Mouse (Mus musculus) cerebellum, adult (tissue): ENCODE results near the gene Ttyh2.

ENCODE experiments used
- ATAC-seq: cut with Nextera tagmentation; 2 replicates; pipeline ENCODE4 v1.9.2; 2017; ENCODE audit warnings: mild to moderate bottlenecking, moderate library complexity, mixed read lengths; ENCODE audit not compliant: insufficient number of reproducible peaks, low FRiP score, low TSS enrichment

Gene Ttyh2

GRCm38 (mm10) chr11:114675341-114675825 lies at the start of gene Ttyh2:
TSS of gene Ttyh2 (plus strand) at chr11:114675431.
- peak; percentile 60 for ATAC-seq

- no peak for ATAC-seq
These were observed 49.0 kb upstream of the Ttyh2 start for GRCm38 (mm10) chr11:114626071-114626690.

DNA sequence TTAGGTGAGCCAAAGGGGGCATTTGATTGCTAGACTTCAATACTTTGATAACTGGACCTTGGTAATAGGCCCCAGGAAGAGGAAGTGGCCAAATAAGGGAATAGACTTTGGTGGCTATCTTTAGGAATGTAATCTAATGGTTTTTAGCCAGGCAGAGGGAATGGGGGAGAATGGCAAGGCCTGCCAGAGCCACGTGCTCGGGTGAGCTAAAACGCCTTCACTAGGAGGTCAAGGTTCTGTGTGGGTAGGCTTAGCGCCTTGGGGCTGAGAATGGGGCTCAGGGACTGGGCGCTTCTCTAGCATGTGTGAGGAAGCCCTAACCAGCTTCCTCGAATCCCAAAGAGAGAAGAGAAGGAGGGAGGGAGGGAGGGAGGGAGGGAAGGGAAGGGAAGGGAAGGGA lies 48.2 kb upstream of the Ttyh2 start:
- no peak for ATAC-seq

DNA sequence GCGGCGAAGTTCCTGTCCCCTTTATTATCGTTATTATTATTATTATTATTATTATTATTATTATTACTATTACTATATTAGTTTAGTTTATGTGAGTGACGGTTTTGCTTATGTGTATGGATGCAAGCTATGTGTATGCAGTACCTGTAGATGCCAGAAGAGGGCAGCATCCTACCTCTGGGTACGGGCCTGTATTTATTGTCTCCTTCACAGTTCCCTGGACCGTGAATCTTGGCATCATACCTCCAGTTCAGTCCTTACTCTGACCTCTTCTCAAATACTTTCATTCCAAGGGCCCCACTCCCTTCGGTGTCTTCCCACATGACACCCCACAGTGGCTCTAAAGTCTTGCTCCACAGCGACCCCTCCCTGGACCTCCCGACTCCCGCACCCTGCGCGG lies 47.2 kb upstream of the Ttyh2 start:
- no peak for ATAC-seq

GRCm38 (mm10) chr11:114630044-114630443 lies 45.2 kb upstream of the Ttyh2 start:
- ATAC-seq = no peak

GRCm38 (mm10) chr11:114632266-114632665 lies 43.0 kb upstream of the Ttyh2 start:
- ATAC-seq = no peak

GRCm38 (mm10) chr11:114636292-114636691 lies 38.9 kb upstream of the Ttyh2 start:
- peak; percentile 73; the same call in 1 of the 2 replicates for ATAC-seq

DNA sequence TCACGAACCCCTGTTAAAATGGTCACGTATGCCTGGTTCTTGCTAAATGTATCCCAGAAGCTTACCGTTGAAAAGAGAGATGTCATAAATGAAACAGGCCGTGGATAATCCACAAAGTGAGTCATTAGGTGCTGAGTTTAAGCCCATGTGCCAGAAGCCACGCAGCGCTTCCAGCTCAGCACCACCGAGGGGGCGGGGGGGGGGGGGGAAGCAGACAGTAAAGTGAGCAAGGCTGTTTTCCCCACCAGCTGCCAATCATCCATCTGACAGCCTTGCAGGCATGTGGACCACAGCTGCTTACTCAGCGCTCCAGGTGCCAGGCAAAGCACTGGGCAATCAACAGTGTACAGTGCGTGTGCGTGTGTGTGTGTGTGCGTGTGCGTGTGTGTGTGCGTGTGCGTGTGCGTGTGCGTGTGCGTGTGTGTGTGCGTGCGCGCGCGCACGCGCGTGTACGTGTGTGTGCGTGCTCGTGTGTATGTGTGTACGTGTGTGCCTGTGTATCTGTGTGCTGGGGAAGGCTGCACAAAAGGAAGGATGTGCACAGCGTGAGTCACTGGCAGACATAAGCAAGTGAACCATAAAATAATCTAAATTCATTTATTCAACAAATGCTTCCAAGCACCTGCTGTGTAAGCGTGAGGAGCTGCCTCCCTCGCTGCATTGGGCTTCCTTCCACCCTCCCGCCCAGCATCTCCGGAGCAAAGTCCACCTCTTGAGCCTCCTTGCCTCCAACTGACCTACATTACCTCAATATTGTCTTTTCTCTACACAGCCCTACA lies 38.3 kb upstream of the Ttyh2 start:
- ATAC-seq = no peak

GRCm38 (mm10) chr11:114638647-114639290 lies 36.5 kb upstream of the Ttyh2 start:
- ATAC-seq = no peak

- ATAC-seq = no peak
These were observed 35.5 kb upstream of the Ttyh2 start for GRCm38 (mm10) chr11:114639681-114640103.

- ATAC-seq = no peak
These were observed 34.6 kb upstream of the Ttyh2 start for GRCm38 (mm10) chr11:114640658-114641057.

GRCm38 (mm10) chr11:114641136-114641535 lies 34.1 kb upstream of the Ttyh2 start:
- no peak for ATAC-seq

DNA sequence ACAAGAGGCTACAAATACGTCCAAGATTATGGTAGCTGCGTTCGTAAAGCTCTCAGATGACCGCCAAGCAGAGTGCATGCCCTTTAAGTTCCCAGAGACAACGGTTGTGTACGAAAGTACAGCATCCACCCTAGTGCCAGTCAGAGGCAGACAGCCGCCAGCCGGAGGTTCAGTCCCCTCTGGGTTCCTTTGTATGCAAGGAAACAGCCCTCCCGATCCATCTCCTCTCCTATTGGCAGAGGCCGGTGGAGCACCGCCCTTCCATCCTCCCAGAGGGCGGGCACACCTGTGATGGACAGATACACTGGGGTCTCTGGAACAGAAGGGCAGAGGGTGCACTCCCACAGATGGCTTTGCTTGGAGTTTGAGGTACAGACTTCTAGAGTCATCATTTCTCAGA lies 33.0 kb upstream of the Ttyh2 start:
- ATAC-seq = no peak

GRCm38 (mm10) chr11:114642926-114643325 lies 32.3 kb upstream of the Ttyh2 start:
- ATAC-seq = no peak

DNA sequence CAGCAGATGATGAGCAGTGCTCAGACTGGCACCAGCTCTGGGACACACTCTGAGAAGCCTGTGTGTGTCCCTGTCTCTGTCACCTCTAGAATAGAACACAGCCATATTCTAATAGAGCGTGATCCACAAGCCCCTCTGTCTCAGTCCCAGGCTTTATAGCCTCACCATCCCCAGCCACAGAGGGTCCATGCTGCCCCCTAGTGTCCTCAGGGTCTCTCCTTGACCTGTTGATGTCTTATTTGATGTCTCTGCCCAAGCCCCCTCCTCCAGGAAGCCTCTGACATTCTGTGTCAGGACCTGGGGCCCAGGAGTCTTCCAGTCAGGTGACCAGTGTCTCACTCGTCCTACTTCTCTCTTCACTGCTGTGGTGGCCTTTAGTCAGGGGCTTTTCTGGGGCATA lies 31.1 kb upstream of the Ttyh2 start:
- no peak for ATAC-seq

- ATAC-seq = no peak
These were observed 25.7 kb upstream of the Ttyh2 start for GRCm38 (mm10) chr11:114649510-114649909.

DNA sequence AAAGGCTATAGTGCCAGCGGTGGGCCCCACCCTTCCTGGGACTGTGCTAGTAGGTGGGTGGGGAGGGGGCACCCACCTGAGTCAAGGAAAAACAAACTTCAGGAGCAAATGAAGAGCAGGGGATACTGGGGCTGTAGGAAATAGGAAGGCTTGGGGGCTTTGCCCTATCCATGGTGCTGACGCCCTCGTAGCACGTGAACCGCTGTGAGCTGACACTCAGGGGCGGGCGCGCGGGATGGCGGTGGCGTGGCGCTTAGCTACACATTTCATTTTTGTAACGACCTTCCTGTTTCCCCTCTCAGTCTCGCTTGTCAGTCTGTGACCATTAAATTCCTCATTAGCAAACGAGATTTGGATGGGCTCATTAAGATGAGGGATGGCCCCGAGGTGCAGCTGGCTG lies 22.7 kb upstream of the Ttyh2 start:
- ATAC-seq = no peak

DNA sequence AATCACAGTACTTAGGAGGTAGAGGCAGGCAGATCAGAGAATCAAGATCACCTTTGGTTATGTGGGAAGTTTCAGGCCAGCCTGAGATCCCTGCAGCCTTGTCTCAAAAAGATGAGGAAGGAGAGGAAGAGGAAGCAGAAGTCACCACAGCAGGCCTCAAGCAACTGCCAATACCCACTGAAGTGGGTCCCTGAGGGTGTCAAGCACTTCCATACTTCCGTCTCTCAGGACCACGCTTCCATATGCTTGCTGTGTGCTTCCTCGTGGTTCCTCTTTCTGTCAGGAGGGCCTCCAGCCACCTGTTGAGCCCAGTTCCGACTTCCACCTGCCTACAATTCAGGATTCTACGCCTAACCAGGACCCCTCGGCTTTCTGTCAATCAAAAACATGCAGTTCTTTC lies 21.6 kb upstream of the Ttyh2 start:
- no peak for ATAC-seq

GRCm38 (mm10) chr11:114654552-114654951 lies 20.7 kb upstream of the Ttyh2 start:
- no peak for ATAC-seq

DNA sequence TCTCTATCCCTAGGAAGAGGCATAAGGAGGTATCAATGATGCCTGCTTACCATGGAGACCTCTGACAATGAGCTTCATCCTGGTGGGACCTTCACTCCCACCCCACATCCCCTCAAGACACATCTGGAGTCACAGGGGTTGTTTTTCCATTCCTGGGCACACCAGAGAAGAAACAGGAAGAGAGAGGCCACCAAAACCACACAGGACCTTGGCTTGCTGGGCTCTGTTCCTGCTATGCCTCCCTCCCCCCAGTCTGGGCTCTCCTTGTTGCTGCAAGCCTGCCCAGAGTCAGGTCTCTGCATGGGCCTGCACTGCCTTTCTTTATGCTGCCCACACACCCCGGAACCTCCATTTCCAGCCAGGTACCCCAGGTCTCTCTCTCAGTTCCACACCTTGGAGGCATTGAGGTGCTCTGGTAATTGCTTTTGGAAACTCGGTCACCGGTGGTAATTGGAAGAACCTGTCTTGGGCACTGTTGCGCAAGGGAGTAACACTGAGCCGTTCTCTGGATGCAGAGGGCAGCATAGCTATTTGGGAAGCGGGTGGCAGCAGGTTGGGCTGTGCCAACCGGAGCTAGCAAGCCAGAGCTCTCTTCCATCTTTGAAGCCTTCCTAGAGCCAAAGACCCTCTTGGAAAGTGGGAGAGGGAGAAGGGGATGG lies 19.8 kb upstream of the Ttyh2 start:
- no peak for ATAC-seq
